Mouse (Mus musculus) megakaryocyte, embryonic 14.5 days (primary cell): Measurements from ENCODE around the gene Shbg. TPM values are rescaled to one million over a fixed set of nuclear protein-coding genes. Genes with fewer than 3 reads are reported as not detected.
A peak's percentile ranks its signal among the peaks of the same experiment; 100 is the strongest.

Source experiments
- H3K27me3 ChIP-seq: replicated peaks from 2 replicates; pipeline ENCODE3; 2012; ENCODE audit warnings: inconsistent platforms
- H3K36me3 ChIP-seq: replicated peaks from 2 replicates; pipeline ENCODE3; 2012; ENCODE audit warnings: low read length, inconsistent platforms, mixed read lengths
- H3K4me1 ChIP-seq: 2 replicates; pipeline ENCODE4 v1.6.1; 2012; ENCODE audit warnings: inconsistent platforms
- H3K4me3 ChIP-seq: replicated peaks from 2 replicates; pipeline ENCODE3; 2012; ENCODE audit warnings: moderate library complexity, mild to moderate bottlenecking, inconsistent platforms
- H3K9me3 ChIP-seq: 2 replicates; pipeline ENCODE4 v1.6.1; 2012; ENCODE audit warnings: inconsistent platforms
- FLI1 ChIP-seq: IDR thresholded peaks from 2 replicates; pipeline ENCODE4 v1.6.1; 2012; ENCODE audit warnings: low read length, inconsistent platforms, mixed read lengths
- GATA1 ChIP-seq: IDR thresholded peaks from 3 replicates; pipeline ENCODE4 v1.6.1; 2012; ENCODE audit warnings: mixed read lengths, low read length, inconsistent platforms, borderline replicate concordance
- polyA plus RNA-seq: library from polyadenylated mRNA; stranded (reverse); fragments of >175 nt; gene quantifications from 2 replicates; pipeline ENCODE4 v1.2.3, GENCODE M21; 2012; ENCODE audit warnings: low replicate concordance; ENCODE audit not compliant: insufficient read depth

Shbg gene
- polyA plus RNA-seq, 1 experiment: not detected

- peaks cover 71% of the 10 kb centered on the region for H3K36me3 ChIP-seq
Observed at GRCm38 (mm10) chr11:69585718-69586325, 31.9 kb downstream of the Shbg start.

GRCm38 (mm10) chr11:69584937-69585336 lies 32.8 kb downstream of the Shbg start:
- no peaks in the 10 kb centered on the region for H3K27me3 ChIP-seq
- peaks cover 62% of the 10 kb centered on the region for H3K36me3 ChIP-seq
- no peaks in the 10 kb centered on the region for H3K9me3 ChIP-seq
- no peak for TF ChIP-seq FLI1
- TF ChIP-seq GATA1: no peak
- H3K4me3 ChIP-seq: peak overlapping the region; percentile 50
- peaks cover 75% of the 10 kb centered on the region for H3K4me1 ChIP-seq

More at GRCm38 (mm10) chr11:69585718-69586325, 31.9 kb downstream of the Shbg start:
- peaks cover 75% of the 10 kb centered on the region for H3K4me1 ChIP-seq
- H3K9me3 ChIP-seq: no peaks in the 10 kb centered on the region
- H3K4me3 ChIP-seq: peak overlapping the region; percentile 73
- no peaks in the 10 kb centered on the region for H3K27me3 ChIP-seq
- TF ChIP-seq FLI1 (no peak), GATA1 (peak; percentile 77; the same call in 2 of the 3 replicates)

GRCm38 (mm10) chr11:69584008-69584407 lies 33.7 kb downstream of the Shbg start:
- H3K9me3 ChIP-seq: no peaks in the 10 kb centered on the region
- H3K4me3 ChIP-seq: no peak overlapping the region
- H3K36me3 ChIP-seq: peaks cover 53% of the 10 kb centered on the region
- TF ChIP-seq FLI1 (no peak), GATA1 (no peak)
- H3K4me1 ChIP-seq: peaks cover 66% of the 10 kb centered on the region
- H3K27me3 ChIP-seq: no peaks in the 10 kb centered on the region

GRCm38 (mm10) chr11:69582230-69582805 lies 35.4 kb downstream of the Shbg start:
- peaks cover 65% of the 10 kb centered on the region for H3K4me1 ChIP-seq
- no peaks in the 10 kb centered on the region for H3K9me3 ChIP-seq

GRCm38 (mm10) chr11:69581814-69582213 lies 35.9 kb downstream of the Shbg start:
- no peak for TF ChIP-seq GATA1
- TF ChIP-seq FLI1: no peak
- Histone ChIP-seq H3K4me1 (peaks cover 68% of the 10 kb centered on the region), H3K9me3 (no peaks in the 10 kb centered on the region), H3K36me3 (peaks cover 42% of the 10 kb centered on the region), H3K4me3 (peak overlapping the region; percentile 100), H3K27me3 (no peaks in the 10 kb centered on the region)

More at GRCm38 (mm10) chr11:69582230-69582805, 35.4 kb downstream of the Shbg start:
- TF ChIP-seq GATA1: no peak
- no peak for TF ChIP-seq FLI1
- H3K4me3 ChIP-seq: peak overlapping the region; percentile 100
- peaks cover 41% of the 10 kb centered on the region for H3K36me3 ChIP-seq
- no peaks in the 10 kb centered on the region for H3K27me3 ChIP-seq

- TF ChIP-seq FLI1 (no peak; the same call in 1 of the 2 replicates), GATA1 (no peak)
- peaks cover 41% of the 10 kb centered on the region for H3K36me3 ChIP-seq
- H3K4me1 ChIP-seq: peaks cover 68% of the 10 kb centered on the region
- H3K9me3 ChIP-seq: no peaks in the 10 kb centered on the region
- H3K27me3 ChIP-seq: no peaks in the 10 kb centered on the region
- H3K4me3 ChIP-seq: peak overlapping the region; percentile 100
Observed at GRCm38 (mm10) chr11:69581147-69581688, 36.5 kb downstream of the Shbg start.

GRCm38 (mm10) chr11:69580572-69581146 lies 37.0 kb downstream of the Shbg start:
- Histone ChIP-seq H3K36me3 (peaks cover 43% of the 10 kb centered on the region), H3K4me3 (peak overlapping the region; percentile 100), H3K4me1 (peaks cover 68% of the 10 kb centered on the region), H3K9me3 (no peaks in the 10 kb centered on the region), H3K27me3 (no peaks in the 10 kb centered on the region)
- TF ChIP-seq GATA1 (no peak), FLI1 (no peak)

- H3K9me3 ChIP-seq: no peaks in the 10 kb centered on the region
- TF ChIP-seq FLI1: no peak
- TF ChIP-seq GATA1: no peak
- H3K27me3 ChIP-seq: no peaks in the 10 kb centered on the region
- peaks cover 68% of the 10 kb centered on the region for H3K4me1 ChIP-seq
- peaks cover 49% of the 10 kb centered on the region for H3K36me3 ChIP-seq
- H3K4me3 ChIP-seq: peak within 1 kb of the TSS; percentile 100
Observed at GRCm38 (mm10) chr11:69580091-69580514, 37.6 kb downstream of the Shbg start, which contains the start of the genes Wrap53 and Trp53. Gene Wrap53, minus strand, starts transcription at chr11:69580255. Gene Trp53, plus strand, starts transcription at chr11:69580359.

GRCm38 (mm10) chr11:69579128-69580017 lies 38.3 kb downstream of the Shbg start:
- Histone ChIP-seq H3K4me1 (peaks cover 68% of the 10 kb centered on the region), H3K36me3 (peaks cover 50% of the 10 kb centered on the region), H3K4me3 (peak overlapping the region; percentile 100), H3K9me3 (no peaks in the 10 kb centered on the region), H3K27me3 (no peaks in the 10 kb centered on the region)
- TF ChIP-seq GATA1: no peak
